Mouse (Mus musculus): Measurements from ENCODE around the gene Grm7. TPM values are rescaled to one million over a fixed set of nuclear protein-coding genes. Genes with fewer than 3 reads are reported as not detected.

Grm7 gene
- polyA plus RNA-seq, 1 experiment = 0.28 TPM

DNA sequence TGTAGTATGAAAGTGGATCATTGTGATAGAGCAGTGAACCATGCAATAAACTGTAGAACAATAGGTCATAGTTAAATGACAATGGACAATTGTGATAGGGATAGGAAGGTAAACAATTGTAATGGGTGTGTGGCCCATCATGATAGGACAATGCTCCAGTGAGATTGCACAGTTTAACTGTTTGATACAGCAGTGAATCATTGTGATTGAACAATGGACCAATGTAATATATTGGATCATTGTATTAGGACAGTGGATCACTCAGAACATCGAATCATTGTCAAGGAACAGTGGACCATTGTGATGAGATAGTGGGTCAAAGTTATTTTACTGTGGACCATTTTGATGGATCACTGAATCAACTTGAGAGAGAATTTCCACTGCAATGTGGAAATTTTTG lies 515.7 kb downstream of the Grm7 start:
- no peak overlapping the region for H3ac ChIP-seq (ENCODE audit: control insufficient read depth, insufficient read length)
- no peaks in the 10 kb centered on the region for H3K27me3 ChIP-seq (ENCODE audit: control insufficient read depth, insufficient read depth, insufficient read length)
- no peaks in the 10 kb centered on the region for H3K36me3 ChIP-seq (ENCODE audit: control insufficient read depth, insufficient read depth)
- no peak overlapping the region for H3K4me2 ChIP-seq (ENCODE audit: low read depth)
- TF ChIP-seq TCF12 (IDR thresholded peaks at IDR 0.05; ENCODE audit: insufficient read depth, poor library complexity, severe bottlenecking) = no peak
- TF ChIP-seq CEBPB (IDR thresholded peaks at IDR 0.05; ENCODE audit: insufficient read depth, poor library complexity, severe bottlenecking) = no peak
- TF ChIP-seq TCF3 (IDR thresholded peaks at IDR 0.05; ENCODE audit: insufficient read length, low read depth) = no peak
- TF ChIP-seq E2F4 (IDR thresholded peaks at IDR 0.05; ENCODE audit: insufficient read depth) = no peak
- TF ChIP-seq POLR2AphosphoS2 (IDR thresholded peaks at IDR 0.05; ENCODE audit: insufficient read length, low read depth) = no peak
- no peaks in the 10 kb centered on the region for H3K79me2 ChIP-seq (ENCODE audit: control insufficient read depth, insufficient read depth)
- no peak overlapping the region for H3K4me3 ChIP-seq

DNA sequence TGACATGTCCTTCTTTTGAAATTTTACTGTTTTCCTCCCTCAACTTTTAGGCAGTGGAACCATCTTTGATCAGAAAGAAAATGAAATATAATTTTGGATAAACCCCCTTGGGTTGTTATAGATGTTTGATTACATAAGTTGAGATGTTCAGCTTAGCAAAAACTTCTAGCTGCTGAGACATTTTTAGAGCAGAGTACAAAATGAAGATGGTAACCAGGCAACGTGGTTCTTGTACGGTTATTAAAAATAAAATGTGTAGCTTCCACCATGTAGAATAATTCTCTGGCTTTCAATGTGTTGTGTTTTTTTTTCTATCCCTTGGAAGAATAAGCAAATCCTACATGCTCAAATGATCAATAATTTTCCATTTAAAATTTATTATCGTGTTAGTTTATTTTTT lies 550.0 kb downstream of the Grm7 start:
- H3K4me3 ChIP-seq = no peak overlapping the region
- no peak overlapping the region for H3ac ChIP-seq (ENCODE audit: control insufficient read depth, insufficient read length)
- no peaks in the 10 kb centered on the region for H3K36me3 ChIP-seq (ENCODE audit: control insufficient read depth, insufficient read depth)
- no peaks in the 10 kb centered on the region for H3K79me2 ChIP-seq (ENCODE audit: control insufficient read depth, insufficient read depth)
- H3K4me2 ChIP-seq (ENCODE audit: low read depth) = no peak overlapping the region
- TF ChIP-seq POLR2A (IDR thresholded peaks at IDR 0.05; ENCODE audit: insufficient read length, low read depth) (no peak), MYOG (IDR thresholded peaks at IDR 0.05; ENCODE audit: control insufficient read depth in 1 of 3, insufficient read depth in 1 of 3, insufficient read length in 2 of 3, low read depth in 2 of 3) (no peak), MAX (IDR thresholded peaks at IDR 0.05; ENCODE audit: low read depth) (no peak), POLR2AphosphoS2 (IDR thresholded peaks at IDR 0.05; ENCODE audit: insufficient read length, low read depth) (no peak), MYOD1 (IDR thresholded peaks at IDR 0.05; ENCODE audit: control insufficient read depth in 1 of 3, insufficient read length in 2 of 3, low read depth in 2 of 3) (no peak), TCF12 (IDR thresholded peaks at IDR 0.05; ENCODE audit: insufficient read depth, poor library complexity, severe bottlenecking) (no peak), TCF3 (IDR thresholded peaks at IDR 0.05; ENCODE audit: insufficient read length, low read depth) (no peak), USF1 (IDR thresholded peaks at IDR 0.05; ENCODE audit: low read depth) (no peak), SRF (IDR thresholded peaks at IDR 0.05; ENCODE audit: control insufficient read depth, insufficient read length, low read depth) (no peak), CEBPB (IDR thresholded peaks at IDR 0.05; ENCODE audit: insufficient read depth, poor library complexity, severe bottlenecking) (no peak), REST (IDR thresholded peaks at IDR 0.05; ENCODE audit: insufficient read depth, insufficient read length) (no peak), E2F4 (IDR thresholded peaks at IDR 0.05; ENCODE audit: insufficient read depth) (no peak)
- H3K27me3 ChIP-seq (ENCODE audit: control insufficient read depth, insufficient read depth, insufficient read length) = no peaks in the 10 kb centered on the region

DNA sequence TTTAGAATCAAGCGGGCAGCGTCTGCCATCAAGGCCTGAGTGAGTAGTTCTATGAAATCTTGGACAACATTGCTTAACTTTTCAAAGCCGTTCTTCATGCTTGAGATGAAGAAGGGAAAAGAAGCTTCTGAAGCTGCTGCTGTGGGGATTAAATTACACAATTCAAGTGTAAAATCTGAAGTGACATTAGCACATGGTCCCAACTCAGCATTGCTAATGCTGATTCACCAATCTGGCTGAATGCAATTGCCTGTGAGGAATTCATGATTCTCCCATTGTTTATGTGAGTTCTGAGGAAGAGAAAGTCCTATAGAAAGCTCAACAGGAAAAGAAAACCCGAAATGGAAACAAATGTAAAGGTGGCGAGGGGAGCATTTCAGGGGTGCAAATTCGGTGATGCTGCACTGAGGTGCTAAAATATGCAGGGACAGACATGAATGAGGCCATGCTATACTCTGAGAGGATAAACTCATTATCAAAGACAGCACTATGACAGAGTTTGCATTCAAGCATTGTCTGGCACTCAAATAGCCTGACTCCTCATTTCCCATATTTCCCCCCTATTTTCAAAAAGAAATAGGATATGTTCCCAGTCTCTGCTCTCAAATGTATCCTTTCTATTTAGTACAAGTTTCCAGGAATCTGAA lies 575.8 kb downstream of the Grm7 start:
- H3K27me3 ChIP-seq (ENCODE audit: control insufficient read depth, insufficient read depth, insufficient read length) = no peaks in the 10 kb centered on the region
- H3ac ChIP-seq (ENCODE audit: control insufficient read depth, insufficient read length) = no peak overlapping the region

DNA sequence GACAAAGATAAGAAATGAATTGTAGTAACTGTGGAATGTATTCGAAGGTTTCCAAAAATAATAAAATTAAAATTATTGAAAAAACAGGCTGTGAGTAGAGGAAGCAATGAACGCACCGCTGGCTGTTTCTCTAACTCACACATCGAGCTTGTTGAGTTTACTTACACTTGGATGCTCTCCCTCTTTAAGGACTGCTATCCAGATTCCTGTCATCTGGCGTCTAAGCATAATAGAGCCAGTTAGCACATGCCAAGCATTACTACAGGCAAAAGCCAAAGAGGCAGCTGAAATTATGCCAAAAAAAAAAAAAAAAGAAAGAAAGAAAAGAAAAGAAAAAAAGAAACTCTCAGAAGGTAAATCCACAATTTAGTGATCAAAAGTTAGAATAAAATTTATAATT lies 609.8 kb downstream of the Grm7 start:
- no peak overlapping the region for H3ac ChIP-seq (ENCODE audit: control insufficient read depth, insufficient read length)
- H3K4me2 ChIP-seq (ENCODE audit: low read depth) = no peak overlapping the region
- TF ChIP-seq E2F4 (IDR thresholded peaks at IDR 0.05; ENCODE audit: insufficient read depth) (no peak), CEBPB (IDR thresholded peaks at IDR 0.05; ENCODE audit: insufficient read depth, poor library complexity, severe bottlenecking) (no peak), MYOD1 (IDR thresholded peaks at IDR 0.05; ENCODE audit: control insufficient read depth in 1 of 3, insufficient read length in 2 of 3, low read depth in 2 of 3) (no peak), MYOG (IDR thresholded peaks at IDR 0.05; ENCODE audit: control insufficient read depth in 1 of 3, insufficient read depth in 1 of 3, insufficient read length in 2 of 3, low read depth in 2 of 3) (no peak), POLR2AphosphoS2 (IDR thresholded peaks at IDR 0.05; ENCODE audit: insufficient read length, low read depth) (no peak), POLR2A (IDR thresholded peaks at IDR 0.05; ENCODE audit: insufficient read length, low read depth) (no peak), USF1 (IDR thresholded peaks at IDR 0.05; ENCODE audit: low read depth) (no peak), MAX (IDR thresholded peaks at IDR 0.05; ENCODE audit: low read depth) (no peak)
- no peaks in the 10 kb centered on the region for H3K36me3 ChIP-seq (ENCODE audit: control insufficient read depth, insufficient read depth)
- no peak overlapping the region for H3K4me3 ChIP-seq
- H3K79me2 ChIP-seq (ENCODE audit: control insufficient read depth, insufficient read depth) = no peaks in the 10 kb centered on the region
- no peaks in the 10 kb centered on the region for H3K27me3 ChIP-seq (ENCODE audit: control insufficient read depth, insufficient read depth, insufficient read length)

More for the DNA sequence above, 575.8 kb downstream of the Grm7 start:
- TF ChIP-seq MAX (IDR thresholded peaks at IDR 0.05; ENCODE audit: low read depth) (no peak), TCF3 (IDR thresholded peaks at IDR 0.05; ENCODE audit: insufficient read length, low read depth) (no peak), MYOG (IDR thresholded peaks at IDR 0.05; ENCODE audit: control insufficient read depth in 1 of 3, insufficient read depth in 1 of 3, insufficient read length in 2 of 3, low read depth in 2 of 3) (no peak), USF1 (IDR thresholded peaks at IDR 0.05; ENCODE audit: low read depth) (no peak), TCF12 (IDR thresholded peaks at IDR 0.05; ENCODE audit: insufficient read depth, poor library complexity, severe bottlenecking) (no peak)
- Histone ChIP-seq H3K4me3 (no peak overlapping the region), H3K4me2 (ENCODE audit: low read depth) (no peak overlapping the region), H3K79me2 (ENCODE audit: control insufficient read depth, insufficient read depth) (no peaks in the 10 kb centered on the region), H3K36me3 (ENCODE audit: control insufficient read depth, insufficient read depth) (no peaks in the 10 kb centered on the region)

DNA sequence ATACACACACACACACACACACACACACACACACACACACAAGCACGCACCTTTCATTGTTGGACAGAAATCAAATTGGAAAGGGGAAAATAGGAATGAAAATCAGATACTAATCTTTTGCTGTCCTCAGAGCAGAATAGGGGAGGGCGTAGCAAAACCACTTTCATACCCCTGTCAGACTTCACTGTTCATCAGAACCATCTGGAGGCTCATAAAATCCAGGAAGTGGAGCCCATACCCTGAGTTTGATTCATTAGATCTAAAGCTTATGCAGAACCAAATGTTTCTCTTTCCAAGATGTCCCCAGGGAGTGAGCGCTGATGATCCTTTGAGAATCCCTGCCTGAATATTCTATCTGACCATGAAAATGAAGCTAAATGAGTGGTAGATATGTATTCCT lies 611.6 kb downstream of the Grm7 start:
- Histone ChIP-seq H3K27me3 (ENCODE audit: control insufficient read depth, insufficient read depth, insufficient read length) (no peaks in the 10 kb centered on the region), H3K79me2 (ENCODE audit: control insufficient read depth, insufficient read depth) (no peaks in the 10 kb centered on the region), H3K4me3 (no peak overlapping the region), H3K4me2 (ENCODE audit: low read depth) (no peak overlapping the region), H3K36me3 (ENCODE audit: control insufficient read depth, insufficient read depth) (no peaks in the 10 kb centered on the region), H3ac (ENCODE audit: control insufficient read depth, insufficient read length) (no peak overlapping the region)
- TF ChIP-seq USF1 (IDR thresholded peaks at IDR 0.05; ENCODE audit: low read depth) (no peak), SRF (IDR thresholded peaks at IDR 0.05; ENCODE audit: control insufficient read depth, insufficient read length, low read depth) (no peak), MAX (IDR thresholded peaks at IDR 0.05; ENCODE audit: low read depth) (no peak), POLR2A (IDR thresholded peaks at IDR 0.05; ENCODE audit: insufficient read length, low read depth) (no peak), MYOG (IDR thresholded peaks at IDR 0.05; ENCODE audit: control insufficient read depth in 1 of 3, insufficient read depth in 1 of 3, insufficient read length in 2 of 3, low read depth in 2 of 3) (no peak), POLR2AphosphoS2 (IDR thresholded peaks at IDR 0.05; ENCODE audit: insufficient read length, low read depth) (no peak)
